Mouse (Mus musculus) urinary bladder, postnatal 25 days (tissue): ENCODE results near the gene Dgki.

Experiments used
- DNase-seq: peaks from one replicate; pipeline ENCODE4 v3.0.0; 2022; ENCODE audit warnings: low spot score

Dgki gene

GRCm38 (mm10) chr6:37299562-37300390 is at the start of gene Dgki:
TSS of gene Dgki (minus strand) at chr6:37300184.
- DNase-seq = peak; percentile 30

GRCm38 (mm10) chr6:37347606-37348005 is 47.6 kb upstream of the Dgki start:
- DNase-seq = no peak

GRCm38 (mm10) chr6:37338055-37338454 is 38.1 kb upstream of the Dgki start:
- no peak for DNase-seq

- DNase-seq = no peak
Observed at GRCm38 (mm10) chr6:37336831-37337260, 36.9 kb upstream of the Dgki start.

GRCm38 (mm10) chr6:37336381-37336780 is 36.4 kb upstream of the Dgki start:
- no peak for DNase-seq

GRCm38 (mm10) chr6:37332846-37333245 is 32.9 kb upstream of the Dgki start:
- no peak for DNase-seq

GRCm38 (mm10) chr6:37329901-37330864 is 30.2 kb upstream of the Dgki start:
- no peak for DNase-seq

- DNase-seq = no peak
Observed at GRCm38 (mm10) chr6:37329376-37329775, 29.4 kb upstream of the Dgki start.

GRCm38 (mm10) chr6:37328671-37329070 is 28.7 kb upstream of the Dgki start:
- DNase-seq = no peak

GRCm38 (mm10) chr6:37327519-37327918 is 27.5 kb upstream of the Dgki start:
- no peak for DNase-seq

- no peak for DNase-seq
Observed at GRCm38 (mm10) chr6:37326603-37326955, 26.6 kb upstream of the Dgki start.

GRCm38 (mm10) chr6:37325906-37326602 is 26.1 kb upstream of the Dgki start:
- DNase-seq = no peak

GRCm38 (mm10) chr6:37325076-37325475 is 25.1 kb upstream of the Dgki start:
- no peak for DNase-seq

GRCm38 (mm10) chr6:37322641-37323040 is 22.7 kb upstream of the Dgki start:
- no peak for DNase-seq

GRCm38 (mm10) chr6:37322088-37322487 is 22.1 kb upstream of the Dgki start:
- DNase-seq = no peak

GRCm38 (mm10) chr6:37317904-37318303 is 17.9 kb upstream of the Dgki start:
- DNase-seq = no peak

- no peak for DNase-seq
Observed at GRCm38 (mm10) chr6:37315440-37315839, 15.5 kb upstream of the Dgki start.

- no peak for DNase-seq
Observed at GRCm38 (mm10) chr6:37310601-37311000, 10.6 kb upstream of the Dgki start.

- DNase-seq = no peak
Observed at GRCm38 (mm10) chr6:37306616-37307015, 6.6 kb upstream of the Dgki start.

- DNase-seq = no peak
Observed at GRCm38 (mm10) chr6:37300492-37300891, 508 bp upstream of the Dgki start.

GRCm38 (mm10) chr6:37298982-37299381 is 1.0 kb downstream of the Dgki start:
- no peak for DNase-seq

- no peak for DNase-seq
Observed at GRCm38 (mm10) chr6:37297744-37298482, 2.1 kb downstream of the Dgki start.
